Mouse (Mus musculus): ENCODE data around the gene Snrpn. TPM values are rescaled to one million over a fixed set of nuclear protein-coding genes. Genes with fewer than 3 reads are reported as not detected.

Gene Snrpn
- 1.0 TPM for polyA plus RNA-seq (2017; shearing (Covaris generic))

GRCm38 (mm10) chr7:60139742-60140480 lies at the start of gene Snrpn:
Gene Snrpn, minus strand, starts transcription at chr7:60140219.

DNA sequence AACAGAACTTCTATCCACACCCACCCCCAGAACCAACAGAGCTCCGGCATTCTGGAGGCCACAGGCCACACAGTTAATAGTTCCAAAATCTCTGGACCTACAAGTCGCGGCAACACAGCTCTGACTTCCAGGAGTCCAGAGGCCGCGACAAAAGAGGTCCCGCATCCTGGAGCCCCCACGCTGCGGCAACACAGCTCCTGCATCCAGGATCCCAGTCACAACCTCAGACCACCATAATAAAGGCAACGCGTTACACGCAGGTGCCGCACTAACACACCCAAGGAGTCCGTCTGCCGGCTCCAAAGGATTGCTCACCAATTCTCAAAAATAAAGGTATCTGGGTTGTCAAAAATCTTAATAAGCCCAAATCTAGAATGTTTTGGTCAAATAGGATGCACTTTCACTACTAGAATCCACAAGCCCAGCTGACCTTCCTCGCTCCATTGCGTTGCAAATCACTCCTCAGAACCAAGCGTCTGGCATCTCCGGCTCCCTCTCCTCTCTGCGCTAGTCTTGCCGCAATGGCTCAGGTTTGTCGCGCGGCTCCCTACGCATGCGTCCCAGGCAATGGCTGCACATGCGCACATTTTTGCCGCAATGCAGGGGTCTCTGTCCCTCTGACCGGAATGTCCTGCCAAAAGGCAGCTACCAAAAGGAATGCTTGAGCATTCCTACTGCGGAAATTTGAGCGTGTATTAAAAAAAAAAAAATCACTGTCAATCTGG lies 135.3 kb downstream of the Snrpn start, which contains the start of the genes Snurf and Gm38393:
Gene Snurf (minus strand): TSS at position 444 of the 725 bp plus-strand sequence.
Gene Gm38393 (minus strand): TSS at position 459 of the 725 bp plus-strand sequence.

Other genes with a start within 250 kb of the Snrpn start
- not detected for gene Snurf, start 135.2 kb downstream of the Snrpn start, polyA plus RNA-seq (2017; shearing (Covaris generic))
- gene Gm38393, start 135.2 kb downstream of the Snrpn start, polyA plus RNA-seq (2017; shearing (Covaris generic)), result not detected